8 mouse cellular contexts compared by ENCODE assay signal in genomic region chr19:3281886-3282285, GRCm38 (mm10). TPM values are rescaled to one million over a fixed set of nuclear protein-coding genes. Genes with fewer than 3 reads are reported as not detected.
DNase-seq lines count a peak whose midpoint lies in the region; ATAC-seq and TF ChIP-seq lines count a peak whose summit lies in the region.

No protein-coding gene starts in this region.

- ATAC-seq in liver, embryonic 12.5 days = no peak

- peak overlapping the region; percentile 100 for H3K4me3 ChIP-seq in testis, adult 2 months (ENCODE audit: control insufficient read depth, low read depth, low read length)
- peak overlapping the region; percentile 90 for H3K4me3 ChIP-seq in liver, embryonic 12.5 days

- H3K9ac ChIP-seq in liver, embryonic 12.5 days = peak overlapping the region; percentile 84

- TF ChIP-seq CTCF in testis, adult 2 months (IDR thresholded peaks at IDR 0.05; ENCODE audit: control insufficient read depth, insufficient read depth, insufficient replicate concordance, low read depth, low read length) = no peak

- H3K4me1 ChIP-seq in testis, adult 2 months (ENCODE audit: control insufficient read depth, insufficient read depth, low read length) = peaks cover 7% of the 10 kb centered on the region; the same call in 1 of the 2 replicates
- H3K4me1 ChIP-seq in liver, embryonic 12.5 days = peaks cover 26% of the 10 kb centered on the region

- H3K4me2 ChIP-seq in liver, embryonic 12.5 days = peak overlapping the region; percentile 85

- 53% methylated on average over 4 of the region's 4 CpGs for WGBS in liver, embryonic 12.5 days (ENCODE audit: insufficient replicate concordance)

- H3K9me3 ChIP-seq in liver, embryonic 12.5 days (replicated peaks) = no peaks in the 10 kb centered on the region

- H3K27me3 ChIP-seq in testis, adult 2 months (ENCODE audit: control insufficient read depth, insufficient read depth, low read length) = no peaks in the 10 kb centered on the region
- no peaks in the 10 kb centered on the region for H3K27me3 ChIP-seq in liver, embryonic 12.5 days (replicated peaks)

- no peaks in the 10 kb centered on the region; the same call in 1 of the 2 replicates for H3K36me3 ChIP-seq in testis, adult 2 months (ENCODE audit: control insufficient read depth, insufficient read depth, low read length)
- peaks cover 62% of the 10 kb centered on the region for H3K36me3 ChIP-seq in liver, embryonic 12.5 days

- no peak for TF ChIP-seq POLR2A in testis, adult 2 months (IDR thresholded peaks at IDR 0.05; ENCODE audit: control insufficient read depth, low read depth, low read length)

- peak; percentile 1 for DNase-seq in embryo, embryonic 10.5 days (ENCODE audit: low spot score)
- no peak for DNase-seq in embryo, embryonic 10 days (ENCODE audit: low spot score)
- DNase-seq in testis, postnatal 10 days (ENCODE audit: low spot score) = no peak
- DNase-seq in adrenal gland, postnatal 10 days = no peak
- no peak for DNase-seq in right cerebral cortex, adult 2 months (ENCODE audit: low spot score in 2 of 2)
- DNase-seq in cerebellum, adult 9-10 months = no peak

- H3K27ac ChIP-seq in testis, adult 2 months (ENCODE audit: control insufficient read depth, insufficient read depth, low read depth, low read length) = no peak overlapping the region
- no peak overlapping the region for H3K27ac ChIP-seq in liver, embryonic 12.5 days

RNA-seq across cellular contexts. Expression of gene Mrpl21, which starts 0.8 kb away (rescaled TPM):
- polyA plus RNA-seq in testis, adult 2 months (2012; rRNA removed) = 24.6 and 24.7 TPM in 2 replicates
- 95.7 and 99.8 TPM in 2 replicates for polyA plus RNA-seq in liver, embryonic 12.5 days (2016; fragmentation: Nextera tagmentation; extraction: Ambion mirVana)
- total RNA-seq in adrenal gland, postnatal 10 days (2021) = 10 to 100 TPM; 82.2 to 91.3 TPM

RNA-seq across cellular contexts. Expression of gene Ighmbp2, which starts 0.9 kb away (rescaled TPM):
- 4.1 and 4.4 TPM in 2 replicates for polyA plus RNA-seq in testis, adult 2 months (2012; rRNA removed)
- 5.1 and 5.7 TPM in 2 replicates for polyA plus RNA-seq in liver, embryonic 12.5 days (2016; fragmentation: Nextera tagmentation; extraction: Ambion mirVana)
- 1 to 10 TPM; 5.8 to 8.4 TPM for total RNA-seq in adrenal gland, postnatal 10 days (2021)

RNA-seq across cellular contexts. Expression of gene Cpt1a, which starts 40.2 kb away (rescaled TPM):
- polyA plus RNA-seq in testis, adult 2 months (2012; rRNA removed) = 17.6 and 18.9 TPM in 2 replicates
- 7.0 and 8.3 TPM in 2 replicates for polyA plus RNA-seq in liver, embryonic 12.5 days (2016; fragmentation: Nextera tagmentation; extraction: Ambion mirVana)
- total RNA-seq in adrenal gland, postnatal 10 days (2021) = 100 to 1,000 TPM; 173 to 277 TPM
